Mouse (Mus musculus) neural tube, embryonic 15.5 days (tissue): ENCODE measurements at regions not wholly inside any gene's neighbourhood (a gene's known extent, or its start where the extent isn't known, plus 50 kb on each side); places are given as distances from the start of the nearest gene placed in this dataset.

ENCODE experiments used
- ATAC-seq: fragments of 200-750 bp; cut with Nextera tagmentation; 2 replicates; pipeline ENCODE4 v1.8.0; 2017; ENCODE audit warnings: mild to moderate bottlenecking, moderate TSS enrichment, moderate library complexity; ENCODE audit not compliant: low FRiP score
- H3K27ac ChIP-seq: fragments of 300-500 bp; sonication (generic); replicated peaks from 2 replicates; pipeline ENCODE4 v1.5.1; 2015; ENCODE audit warnings: mild to moderate bottlenecking, inconsistent platforms
- H3K27me3 ChIP-seq: fragments of 300-500 bp; sonication (generic); replicated peaks from 2 replicates; pipeline ENCODE4 v1.6.1; 2015; ENCODE audit warnings: inconsistent platforms
- H3K36me3 ChIP-seq: fragments of 300-500 bp; sonication (generic); 2 replicates; pipeline ENCODE4 v1.6.1; 2015; ENCODE audit warnings: inconsistent platforms
- H3K4me1 ChIP-seq: fragments of 300-500 bp; sonication (generic); 2 replicates; pipeline ENCODE4 v1.6.1; 2015; ENCODE audit warnings: inconsistent platforms
- H3K4me2 ChIP-seq: fragments of 300-500 bp; sonication (generic); 2 replicates; pipeline ENCODE4 v1.6.1; 2015; ENCODE audit warnings: inconsistent platforms, mild to moderate bottlenecking, moderate library complexity
- H3K4me3 ChIP-seq: fragments of 300-500 bp; sonication (generic); replicated peaks from 2 replicates; pipeline ENCODE4 v1.5.1; 2015; ENCODE audit warnings: mild to moderate bottlenecking, inconsistent platforms
- H3K9ac ChIP-seq: fragments of 300-500 bp; sonication (generic); replicated peaks from 2 replicates; pipeline ENCODE4 v1.6.1; 2015; ENCODE audit warnings: mild to moderate bottlenecking, inconsistent platforms
- H3K9me3 ChIP-seq: fragments of 300-500 bp; sonication (generic); replicated peaks from 2 replicates; pipeline ENCODE4 v1.6.1; 2016; ENCODE audit warnings: inconsistent platforms
- WGBS: fragments of 180-500 bp; shearing (Covaris S2); methylation state at CpG from one replicate; pipeline ENCODE4 v1.1.7; 2015; ENCODE audit warnings: mixed read lengths; 5-methylcytosine and 5-hydroxymethylcytosine counted together

DNA sequence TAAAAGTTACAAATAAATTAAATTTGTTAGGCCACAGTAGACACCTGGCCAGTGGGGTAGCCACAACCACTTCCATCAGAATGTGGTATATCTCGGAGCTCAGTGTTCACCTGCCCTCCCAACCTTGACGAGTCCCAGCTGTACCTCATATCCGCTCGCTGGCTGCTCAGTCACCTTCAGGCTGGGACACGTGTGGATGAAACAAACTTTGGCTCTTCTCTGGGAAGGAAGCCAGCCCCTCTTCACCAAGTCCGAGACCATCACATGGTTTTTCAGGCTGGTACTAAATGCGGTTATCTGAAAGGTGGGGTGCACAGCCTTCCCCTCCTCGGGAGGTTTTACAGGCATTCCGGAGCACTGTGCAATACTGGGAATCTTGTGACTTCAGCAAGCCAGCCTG lies 113.3 kb upstream of the D7Ertd443e start:
- H3K9ac ChIP-seq: no peak overlapping the region
- 0 out of 2 replicates have a peak, but pooled peaks cover 4% of the 10 kb centered on the region for H3K4me1 ChIP-seq
- whole genome bisulfite sequencing: 80% methylated on average over 9 of the region's 9 CpGs
- no peaks in the 10 kb centered on the region for H3K9me3 ChIP-seq
- H3K36me3 ChIP-seq: no peaks in the 10 kb centered on the region
- ATAC-seq: no peak
- H3K27ac ChIP-seq: no peak overlapping the region
- H3K4me2 ChIP-seq: no peak overlapping the region
- no peaks in the 10 kb centered on the region for H3K27me3 ChIP-seq
- no peak overlapping the region for H3K4me3 ChIP-seq

DNA sequence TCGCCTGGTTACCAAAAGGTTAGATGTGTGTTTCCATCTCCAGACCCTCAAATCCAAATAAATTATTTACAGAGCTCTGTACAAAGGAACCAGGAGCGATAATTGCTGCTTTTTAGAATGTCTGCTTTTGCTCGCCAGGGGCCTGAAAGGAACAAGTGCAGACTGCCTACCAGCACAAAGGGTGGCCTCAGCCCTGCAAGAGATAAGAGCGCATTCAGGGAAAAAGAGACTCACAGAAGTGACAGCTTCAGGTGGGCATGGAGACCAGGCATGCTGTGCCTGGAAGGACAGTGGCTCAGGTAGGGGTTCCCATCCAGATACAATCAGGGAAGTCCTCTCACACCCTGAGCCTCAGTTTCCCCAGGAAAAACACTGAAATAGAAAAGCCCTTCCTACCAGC lies 114.0 kb upstream of the D7Ertd443e start:
- Histone ChIP-seq H3K4me1 (0 out of 2 replicates have a peak, but pooled peaks cover 4% of the 10 kb centered on the region), H3K36me3 (no peaks in the 10 kb centered on the region), H3K9me3 (no peaks in the 10 kb centered on the region), H3K27ac (no peak overlapping the region), H3K4me2 (no peak overlapping the region), H3K9ac (no peak overlapping the region), H3K4me3 (no peak overlapping the region), H3K27me3 (no peaks in the 10 kb centered on the region)
- ATAC-seq: no peak
- whole genome bisulfite sequencing: 39% methylated on average over 4 of the region's 4 CpGs

DNA sequence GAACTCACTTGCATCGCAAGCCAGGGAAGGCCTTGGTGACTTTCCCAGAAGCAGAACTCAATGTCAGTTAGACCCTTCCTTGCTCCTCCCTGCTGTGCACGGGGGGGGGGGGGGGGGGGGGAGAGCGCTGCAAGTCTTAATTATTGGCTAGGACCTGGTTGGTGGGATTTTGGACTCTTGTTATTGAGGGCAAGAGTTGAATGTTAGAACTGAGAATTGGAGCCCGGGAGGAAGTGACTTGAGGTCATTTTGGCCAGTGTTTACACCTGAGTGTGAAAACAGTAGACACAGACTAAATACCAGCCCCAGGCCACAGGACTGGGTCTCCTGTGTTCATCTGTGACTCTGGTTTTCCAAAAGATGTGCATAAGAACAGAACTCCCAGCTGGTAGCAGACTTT lies 114.7 kb upstream of the D7Ertd443e start:
- H3K4me3 ChIP-seq: no peak overlapping the region
- no peak overlapping the region for H3K9ac ChIP-seq
- 46% methylated on average over 4 of the region's 4 CpGs for WGBS
- H3K9me3 ChIP-seq: no peaks in the 10 kb centered on the region
- 0 out of 2 replicates have a peak, but pooled peaks cover 4% of the 10 kb centered on the region for H3K4me1 ChIP-seq
- ATAC-seq: no peak
- H3K4me2 ChIP-seq: no peak overlapping the region
- no peaks in the 10 kb centered on the region for H3K36me3 ChIP-seq
- H3K27ac ChIP-seq: no peak overlapping the region
- no peaks in the 10 kb centered on the region for H3K27me3 ChIP-seq

DNA sequence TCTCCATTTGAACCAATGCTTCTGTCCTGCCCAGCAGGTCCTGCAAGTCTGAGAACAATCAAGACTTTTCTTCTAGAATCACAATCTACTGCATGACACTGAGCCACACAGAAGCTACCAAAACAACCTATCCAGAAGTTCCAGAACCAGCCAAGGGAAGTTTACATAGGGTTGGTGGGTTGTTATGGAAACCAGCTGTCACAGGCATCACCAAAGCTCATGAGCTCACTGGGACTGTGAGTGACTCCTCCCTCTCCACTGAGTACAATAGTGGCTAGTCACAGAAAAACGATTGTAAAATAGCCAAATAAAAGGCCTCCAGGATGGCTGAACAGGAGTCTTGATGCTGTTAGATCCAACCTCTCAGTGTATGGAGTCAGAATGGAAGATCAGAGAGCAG lies 115.6 kb upstream of the D7Ertd443e start:
- no peak for ATAC-seq
- Histone ChIP-seq H3K9me3 (no peaks in the 10 kb centered on the region), H3K36me3 (no peaks in the 10 kb centered on the region), H3K9ac (no peak overlapping the region), H3K4me2 (no peak overlapping the region), H3K27me3 (no peaks in the 10 kb centered on the region), H3K27ac (no peak overlapping the region), H3K4me1 (0 out of 2 replicates have a peak, but pooled peaks cover 4% of the 10 kb centered on the region), H3K4me3 (no peak overlapping the region)
- WGBS: 3% methylated on average over 1 of the region's 1 CpGs

DNA sequence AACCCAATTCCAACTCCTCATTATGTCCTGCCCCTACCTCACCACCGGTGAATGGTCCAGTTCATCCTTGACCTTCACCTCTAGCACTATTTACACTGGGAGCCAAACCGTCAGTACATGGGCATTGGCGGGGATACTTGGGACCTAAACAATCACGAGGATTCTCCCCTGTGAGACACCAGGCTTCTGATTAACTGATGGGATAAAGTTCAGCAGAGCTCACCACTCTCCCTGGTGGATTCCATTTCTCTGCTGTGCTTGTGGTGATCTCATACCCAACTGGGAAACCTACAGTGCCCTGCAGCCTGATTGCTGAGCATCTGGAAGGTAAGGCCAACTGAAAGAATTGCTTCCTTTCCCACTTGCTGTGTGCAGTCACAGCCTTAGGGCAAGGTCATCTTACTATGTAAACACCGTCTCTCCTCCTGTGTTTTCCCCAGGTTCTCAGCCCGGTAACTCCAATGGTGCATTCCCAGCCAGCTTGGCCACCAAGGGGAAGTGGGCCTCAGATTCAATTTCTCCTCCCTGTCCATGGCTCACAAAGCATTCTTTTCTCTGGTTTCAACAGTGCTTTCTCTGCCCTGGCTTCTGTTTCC lies 125.0 kb upstream of the D7Ertd443e start:
- H3K4me1 ChIP-seq: no peaks in the 10 kb centered on the region
- no peak overlapping the region for H3K4me2 ChIP-seq
- H3K9me3 ChIP-seq: no peaks in the 10 kb centered on the region
- ATAC-seq: no peak
- no peak overlapping the region for H3K9ac ChIP-seq
- 83% methylated on average over 6 of the region's 6 CpGs for WGBS
- no peaks in the 10 kb centered on the region for H3K27me3 ChIP-seq
- H3K27ac ChIP-seq: no peak overlapping the region
- H3K4me3 ChIP-seq: no peak overlapping the region
- H3K36me3 ChIP-seq: no peaks in the 10 kb centered on the region

DNA sequence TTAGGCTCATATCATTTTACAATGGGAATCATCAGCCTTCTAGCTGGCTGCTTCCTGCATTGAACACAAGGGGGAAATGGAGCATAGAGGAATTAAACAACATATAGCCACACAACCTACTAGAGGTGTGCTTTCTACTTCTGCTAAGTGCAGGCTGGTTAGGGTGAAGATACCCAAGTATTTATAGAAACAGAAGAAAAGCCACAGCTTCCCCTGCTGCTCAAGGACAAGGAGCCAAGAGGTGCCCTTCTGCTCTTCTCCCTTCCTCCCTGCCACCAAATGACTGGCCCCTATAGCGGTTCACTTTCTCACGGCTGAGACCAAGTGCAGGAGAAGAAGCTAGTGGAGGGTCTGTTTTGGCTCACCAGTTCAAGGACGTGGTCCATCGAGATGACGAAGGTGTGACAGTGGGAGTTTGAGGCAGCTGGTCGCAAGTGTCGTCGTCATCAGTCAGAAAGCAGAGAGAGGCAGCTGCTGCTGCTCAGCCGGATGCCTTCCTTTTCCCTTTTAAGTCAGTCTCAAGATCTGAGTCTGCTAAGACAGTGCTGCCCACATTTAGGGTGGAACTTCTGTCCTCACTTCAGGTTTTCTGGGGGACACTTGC lies 134.0 kb upstream of the D7Ertd443e start:
- Histone ChIP-seq H3K4me1 (no peaks in the 10 kb centered on the region), H3K4me2 (no peak overlapping the region), H3K27ac (no peak overlapping the region), H3K4me3 (no peak overlapping the region), H3K9ac (no peak overlapping the region), H3K36me3 (no peaks in the 10 kb centered on the region), H3K9me3 (no peaks in the 10 kb centered on the region), H3K27me3 (no peaks in the 10 kb centered on the region)
- WGBS: 80% methylated on average over 9 of the region's 9 CpGs
- ATAC-seq: no peak

DNA sequence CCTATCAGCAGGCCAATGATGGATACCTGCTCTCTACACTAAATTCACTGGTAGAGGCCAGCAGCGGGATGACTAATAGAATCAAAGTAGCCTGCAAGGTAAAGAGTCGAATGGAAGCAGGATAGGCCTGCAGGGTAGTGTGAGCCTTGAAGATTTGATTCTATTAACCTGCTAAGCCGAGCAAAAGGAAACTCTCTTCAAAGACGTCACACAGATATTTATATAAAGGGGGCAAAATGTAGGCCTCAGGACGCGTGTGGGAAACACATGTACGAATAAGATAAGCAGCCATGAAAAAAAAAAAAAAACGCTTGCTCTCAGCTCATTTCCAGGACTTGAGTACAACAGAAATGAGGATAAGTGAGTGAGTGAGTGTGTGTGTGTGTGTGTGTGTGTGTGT lies 138.4 kb upstream of the D7Ertd443e start:
- Histone ChIP-seq H3K9me3 (no peaks in the 10 kb centered on the region), H3K27me3 (no peaks in the 10 kb centered on the region), H3K4me1 (no peaks in the 10 kb centered on the region), H3K4me2 (no peak overlapping the region), H3K9ac (no peak overlapping the region), H3K4me3 (no peak overlapping the region), H3K27ac (no peak overlapping the region), H3K36me3 (no peaks in the 10 kb centered on the region)
- no peak for ATAC-seq
- 88% methylated on average over 8 of the region's 8 CpGs for WGBS

DNA sequence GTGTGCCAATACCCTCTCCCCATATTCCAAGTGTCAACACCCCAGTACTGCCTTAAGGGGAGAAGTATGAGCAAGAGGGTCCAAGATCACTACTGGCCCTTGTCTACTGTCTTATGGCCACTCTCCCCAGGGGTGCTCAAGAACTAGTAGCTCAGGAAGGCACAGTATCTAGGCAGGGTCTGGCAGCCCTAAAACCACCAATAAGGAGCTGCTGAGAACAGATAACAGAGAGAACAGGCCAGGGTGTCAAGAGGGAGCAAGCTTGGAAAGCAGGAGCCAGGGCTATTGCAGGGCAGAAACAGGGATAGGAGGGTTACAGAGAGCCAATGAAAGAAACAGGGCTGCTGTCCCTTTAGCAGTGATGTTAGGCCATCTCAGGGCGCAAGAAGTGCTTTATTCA lies 139.6 kb upstream of the D7Ertd443e start:
- no peak overlapping the region for H3K9ac ChIP-seq
- H3K27me3 ChIP-seq: no peaks in the 10 kb centered on the region
- WGBS: 87% methylated on average over 1 of the region's 1 CpGs
- ATAC-seq: no peak
- H3K9me3 ChIP-seq: no peaks in the 10 kb centered on the region
- H3K4me2 ChIP-seq: no peak overlapping the region
- no peaks in the 10 kb centered on the region for H3K4me1 ChIP-seq
- no peak overlapping the region for H3K27ac ChIP-seq
- no peaks in the 10 kb centered on the region for H3K36me3 ChIP-seq
- H3K4me3 ChIP-seq: no peak overlapping the region

DNA sequence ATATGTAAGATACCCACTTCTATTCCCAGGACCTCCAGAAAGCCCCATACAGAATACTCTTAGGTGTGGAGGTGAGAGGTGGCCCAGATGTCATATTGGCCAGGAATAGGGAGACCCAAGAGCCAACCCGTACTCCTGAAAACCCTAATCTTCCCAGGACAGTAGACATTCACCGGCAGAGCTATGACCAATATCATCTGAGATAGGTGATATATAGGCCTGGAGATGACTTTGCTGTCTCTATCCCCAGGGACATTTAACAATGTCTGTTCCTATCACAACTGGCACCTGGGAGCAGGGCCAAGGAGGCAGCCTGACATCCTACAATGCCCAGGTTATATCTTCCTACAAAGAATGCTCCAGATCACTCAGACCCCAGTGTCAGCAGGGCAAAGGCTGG lies 140.0 kb upstream of the D7Ertd443e start:
- Histone ChIP-seq H3K4me1 (no peaks in the 10 kb centered on the region), H3K27ac (no peak overlapping the region), H3K9me3 (no peaks in the 10 kb centered on the region), H3K27me3 (no peaks in the 10 kb centered on the region), H3K4me3 (no peak overlapping the region), H3K4me2 (no peak overlapping the region), H3K9ac (no peak overlapping the region), H3K36me3 (no peaks in the 10 kb centered on the region)
- WGBS: 91% methylated on average over 2 of the region's 2 CpGs
- no peak for ATAC-seq

DNA sequence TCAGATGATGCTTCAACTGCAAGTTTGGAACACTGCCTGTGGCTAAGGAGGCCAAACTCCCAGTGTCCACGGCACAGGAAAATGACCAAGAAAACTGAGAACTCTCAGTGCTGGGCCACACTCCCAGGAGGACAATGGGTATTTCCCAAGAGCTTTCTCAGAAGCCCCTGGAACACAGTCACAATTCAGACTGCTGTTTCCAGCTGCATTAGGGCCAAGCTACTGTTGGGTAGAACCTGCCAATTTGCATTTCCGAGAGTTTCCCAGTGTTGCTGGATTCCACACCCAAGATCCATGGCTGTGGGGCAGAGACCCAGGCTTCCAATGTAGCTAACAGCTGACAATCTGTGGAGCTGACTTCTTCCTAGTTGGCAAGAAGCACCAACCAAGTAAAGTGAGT lies 141.9 kb upstream of the D7Ertd443e start:
- Histone ChIP-seq H3K4me1 (no peaks in the 10 kb centered on the region), H3K4me2 (no peak overlapping the region), H3K4me3 (no peak overlapping the region), H3K9ac (no peak overlapping the region), H3K27ac (no peak overlapping the region), H3K9me3 (no peaks in the 10 kb centered on the region), H3K36me3 (no peaks in the 10 kb centered on the region), H3K27me3 (no peaks in the 10 kb centered on the region)
- 80% methylated on average over 2 of the region's 2 CpGs for whole genome bisulfite sequencing
- ATAC-seq: no peak

DNA sequence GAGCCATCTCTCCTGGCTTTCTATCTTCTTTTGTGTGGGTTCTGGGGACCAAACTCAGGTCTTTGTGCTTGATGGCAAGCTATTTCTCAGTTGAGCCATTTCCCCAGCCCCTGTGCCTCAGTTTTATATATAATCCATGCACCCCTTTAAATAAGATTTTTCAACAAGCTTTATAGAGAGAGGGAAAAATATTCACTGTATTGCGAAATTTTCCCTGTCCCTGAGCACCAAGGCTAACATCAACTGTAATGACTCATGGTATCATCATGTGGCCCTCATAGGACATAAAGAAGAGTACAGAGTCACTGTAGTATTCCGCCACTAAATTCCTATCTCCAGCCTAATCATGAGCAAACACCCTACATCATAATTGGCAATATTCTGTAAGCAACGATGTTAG lies 142.4 kb upstream of the Dock1 start:
- Histone ChIP-seq H3K36me3 (no peaks in the 10 kb centered on the region), H3K9ac (no peak overlapping the region), H3K4me3 (no peak overlapping the region), H3K27me3 (no peaks in the 10 kb centered on the region), H3K4me2 (no peak overlapping the region), H3K4me1 (no peaks in the 10 kb centered on the region), H3K9me3 (no peaks in the 10 kb centered on the region), H3K27ac (no peak overlapping the region)
- no peak for ATAC-seq
- WGBS: 86% methylated on average over 3 of the region's 3 CpGs

DNA sequence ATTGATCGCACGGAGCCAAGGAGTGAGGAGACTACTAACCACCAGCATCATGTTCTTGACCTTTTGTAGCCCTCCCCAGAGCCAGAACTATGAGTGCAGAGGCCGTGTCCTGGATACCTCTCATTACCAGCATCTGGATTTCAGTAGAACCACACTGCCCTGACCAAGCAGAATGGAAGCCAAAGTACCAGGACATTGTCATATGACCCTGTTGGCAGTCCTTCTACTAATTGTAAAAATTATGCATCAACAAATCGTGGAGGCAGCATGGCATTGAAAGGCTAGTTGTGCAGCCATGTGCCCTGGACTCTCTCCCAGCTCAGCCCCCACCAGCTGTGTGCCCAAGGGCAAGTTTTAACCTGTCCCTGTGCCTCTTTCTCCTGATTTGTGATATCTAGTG lies 135.6 kb upstream of the Dock1 start:
- Histone ChIP-seq H3K27me3 (no peaks in the 10 kb centered on the region), H3K4me1 (no peaks in the 10 kb centered on the region), H3K36me3 (no peaks in the 10 kb centered on the region), H3K27ac (no peak overlapping the region), H3K4me2 (no peak overlapping the region), H3K4me3 (no peak overlapping the region), H3K9ac (no peak overlapping the region), H3K9me3 (no peaks in the 10 kb centered on the region)
- 88% methylated on average over 4 of the region's 4 CpGs for WGBS
- ATAC-seq: no peak
